Comparison of ENCODE assay signal across 18 mouse cellular contexts in genomic region chr5:8291496-8291895, GRCm38 (mm10).
"Had no signal": no experiment of that assay in that cellular context is flagged by ENCODE, and none has a peak within 500 bp of the region (broad histone marks: within the 10 kb centered on the region; RNA-seq: fewer than 3 reads in every experiment).

No protein-coding gene starts in this region.

- DNase-seq: lung, adult 18-20 months; lung, embryonic 14.5 days; lung, postnatal 14 days; lung, postnatal 4 days; midbrain, embryonic 14.5 days; right cerebral cortex, adult 18-20 months; right cerebral cortex, postnatal 25 days; right cerebral cortex, postnatal 4 days; spleen, adult 18-20 months; thymus, adult 18-20 months; thymus, postnatal 14 days; thymus, postnatal 36 days had no signal

- H3K9ac ChIP-seq: lung, embryonic 14.5 days; midbrain, embryonic 12.5 days; neural tube, embryonic 13.5 days; neural tube, embryonic 15.5 days had no signal

- H3K27me3 ChIP-seq: midbrain, embryonic 12.5 days; neural tube, embryonic 13.5 days; neural tube, embryonic 15.5 days had no signal

- ATAC-seq: midbrain, embryonic 16.5 days had no signal

- H3K4me2 ChIP-seq: lung, embryonic 14.5 days; midbrain, embryonic 12.5 days; neural tube, embryonic 13.5 days; neural tube, embryonic 15.5 days had no signal

- H3K27ac ChIP-seq: midbrain, embryonic 10.5 days; midbrain, embryonic 12.5 days; neural tube, embryonic 13.5 days; neural tube, embryonic 15.5 days had no signal

- H3K4me3 ChIP-seq: midbrain, embryonic 10.5 days; midbrain, embryonic 12.5 days; myocyte; neural tube, embryonic 13.5 days; neural tube, embryonic 15.5 days had no signal

- H3K9me3 ChIP-seq: midbrain, embryonic 10.5 days; midbrain, embryonic 12.5 days; neural tube, embryonic 13.5 days; neural tube, embryonic 15.5 days had no signal

- H3K36me3 ChIP-seq: midbrain, embryonic 10.5 days; midbrain, embryonic 12.5 days; neural tube, embryonic 13.5 days; neural tube, embryonic 15.5 days had no signal
